Mouse (Mus musculus) thymus, adult 2 months (tissue): ENCODE data around the gene Fxyd7.

Experiments
- CTCF ChIP-seq: fragments of 200-500 bp; IDR thresholded peaks from 2 replicates; pipeline ENCODE4 v1.5.1; 2012; ENCODE audit warnings: mild to moderate bottlenecking, control low read depth, low read length, moderate library complexity, borderline replicate concordance; ENCODE audit not compliant: control insufficient read depth, poor library complexity, insufficient read depth; ENCODE audit errors: extremely low read depth
- POLR2A ChIP-seq: fragments of 200-500 bp; IDR thresholded peaks from 2 replicates; pipeline ENCODE4 v1.6.1; 2012; ENCODE audit warnings: mild to moderate bottlenecking, low read length, control low read depth, moderate library complexity; ENCODE audit not compliant: control insufficient read depth, poor library complexity, insufficient read depth; ENCODE audit errors: extremely low read depth

DNA sequence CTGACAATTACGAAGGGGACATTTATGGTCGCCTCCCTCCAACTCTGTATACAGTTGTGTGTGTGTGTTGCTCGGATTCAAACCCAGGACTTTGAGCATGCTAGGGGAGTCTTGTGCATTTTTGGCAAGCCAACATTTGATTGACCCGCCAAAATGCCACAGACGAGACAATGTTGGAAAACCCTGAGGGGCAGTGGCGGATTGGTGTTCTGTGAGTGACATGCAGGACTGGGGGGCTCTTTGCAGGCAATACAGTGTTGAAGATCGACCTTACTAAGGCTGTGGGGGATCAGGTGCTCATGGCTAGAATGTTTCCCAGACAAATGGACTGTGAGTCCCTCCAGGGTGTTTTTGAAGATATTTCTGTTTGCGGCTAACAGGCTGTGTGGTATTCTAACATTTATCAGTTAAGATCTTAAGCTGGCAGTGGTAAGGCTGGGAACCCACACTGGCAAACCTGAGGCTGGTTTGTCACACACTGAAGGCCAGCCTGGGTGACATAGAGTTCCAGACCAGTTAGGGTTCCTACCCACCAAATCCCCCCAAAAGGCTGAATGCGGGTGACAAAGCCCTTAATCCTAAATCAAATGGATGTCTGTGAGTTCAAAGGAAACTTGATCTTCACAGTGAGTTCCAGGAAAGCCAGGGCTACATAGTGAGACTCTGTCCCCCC, 45.8 kb upstream of the Fxyd7 start:
- TF ChIP-seq CTCF (no peak), POLR2A (no peak)
